Mouse (Mus musculus) R1 (cell line): ENCODE results near the gene BC107364.
"Not testable (repeated sequence)": the region's sequence is repeated elsewhere in the genome, so short reads cannot be mapped to it uniquely, and the experiment has no call there.

Experiments
- DNase-seq: peaks from one replicate; pipeline ENCODE4 v3.0.0-alpha.2; 2018; ENCODE audit warnings: low read depth, low spot score

Gene BC107364

GRCm38 (mm10) chr3:96451181-96451737 lies 847 bp downstream of the BC107364 start:
- DNase-seq = not testable (repeated sequence)

- DNase-seq = not testable (repeated sequence)
Observed at GRCm38 (mm10) chr3:96450586-96450896, 1.6 kb downstream of the BC107364 start.

GRCm38 (mm10) chr3:96449762-96450585 lies 2.1 kb downstream of the BC107364 start:
- not testable (repeated sequence) for DNase-seq

- no peak for DNase-seq
Observed at GRCm38 (mm10) chr3:96445436-96445835, 6.7 kb downstream of the BC107364 start.

GRCm38 (mm10) chr3:96440578-96440977 lies 11.5 kb downstream of the BC107364 start:
- DNase-seq = peak; percentile 91

GRCm38 (mm10) chr3:96435557-96436091 lies 16.5 kb downstream of the BC107364 start:
- DNase-seq = peak; percentile 88

GRCm38 (mm10) chr3:96432207-96432606 lies 19.9 kb downstream of the BC107364 start:
- DNase-seq = peak; percentile 38

- DNase-seq = no peak
Observed at GRCm38 (mm10) chr3:96429819-96430132, 22.3 kb downstream of the BC107364 start.

- no peak for DNase-seq
Observed at GRCm38 (mm10) chr3:96428941-96429818, 22.9 kb downstream of the BC107364 start.

- peak; percentile 87 for DNase-seq
Observed at GRCm38 (mm10) chr3:96427761-96428462, 24.2 kb downstream of the BC107364 start.

- DNase-seq = peak; percentile 74
Observed at GRCm38 (mm10) chr3:96427311-96427710, 24.8 kb downstream of the BC107364 start.

GRCm38 (mm10) chr3:96426268-96426667 lies 25.8 kb downstream of the BC107364 start:
- no peak for DNase-seq

- peak; percentile 63 for DNase-seq
Observed at GRCm38 (mm10) chr3:96424447-96424846, 27.7 kb downstream of the BC107364 start.

- DNase-seq = peak; percentile 68
Observed at GRCm38 (mm10) chr3:96423889-96424288, 28.2 kb downstream of the BC107364 start.

- DNase-seq = no peak
Observed at GRCm38 (mm10) chr3:96420796-96421195, 31.3 kb downstream of the BC107364 start.

- peak; percentile 89 for DNase-seq
Observed at GRCm38 (mm10) chr3:96418902-96419301, 33.2 kb downstream of the BC107364 start.

GRCm38 (mm10) chr3:96417850-96418815 lies 34.0 kb downstream of the BC107364 start:
- DNase-seq = peak; percentile 96

GRCm38 (mm10) chr3:96416595-96416994 lies 35.5 kb downstream of the BC107364 start:
- DNase-seq = peak; percentile 66

GRCm38 (mm10) chr3:96416056-96416455 lies 36.0 kb downstream of the BC107364 start:
- DNase-seq = no peak

- peak; percentile 36 for DNase-seq
Observed at GRCm38 (mm10) chr3:96414951-96415327, 37.2 kb downstream of the BC107364 start.
